Mouse (Mus musculus) ZHBTc4 (cell line): Measurements from ENCODE around the gene Rpl7l1.
"Not testable (repeated sequence)": the region's sequence is repeated elsewhere in the genome, so short reads cannot be mapped to it uniquely, and the experiment has no call there.

Source experiments
- DNase-seq: peaks from one replicate; pipeline ENCODE4 v3.0.0-alpha.2; 2011; ENCODE audit warnings: low read depth, low spot score

Gene Rpl7l1

GRCm38 (mm10) chr17:46776087-46776486 lies 6.4 kb downstream of the Rpl7l1 start:
- no peak for DNase-seq

GRCm38 (mm10) chr17:46775070-46775469 lies 7.4 kb downstream of the Rpl7l1 start:
- DNase-seq, result no peak

GRCm38 (mm10) chr17:46774131-46774472 lies 8.4 kb downstream of the Rpl7l1 start:
- DNase-seq, result no peak

- DNase-seq, result peak; percentile 57
These were observed 9.0 kb downstream of the Rpl7l1 start for GRCm38 (mm10) chr17:46773278-46774130.

GRCm38 (mm10) chr17:46772404-46773277 lies 9.8 kb downstream of the Rpl7l1 start, which contains the start of gene 2310039H08Rik:
TSS of gene 2310039H08Rik (plus strand) at chr17:46772635.
- DNase-seq, result peak; percentile 95

- no peak for DNase-seq
These were observed 10.5 kb downstream of the Rpl7l1 start for GRCm38 (mm10) chr17:46772038-46772403.

GRCm38 (mm10) chr17:46771616-46772015 lies 10.9 kb downstream of the Rpl7l1 start:
- DNase-seq, result no peak

- peak; percentile 46 for DNase-seq
These were observed 11.4 kb downstream of the Rpl7l1 start for GRCm38 (mm10) chr17:46771025-46771424.

GRCm38 (mm10) chr17:46770546-46770945 lies 11.9 kb downstream of the Rpl7l1 start:
- DNase-seq, result no peak

- no peak for DNase-seq
These were observed 14.6 kb downstream of the Rpl7l1 start for GRCm38 (mm10) chr17:46767868-46768267.

- not testable (repeated sequence) for DNase-seq
These were observed 17.6 kb downstream of the Rpl7l1 start for GRCm38 (mm10) chr17:46764916-46765315.

- DNase-seq, result no peak
These were observed 18.9 kb downstream of the Rpl7l1 start, which contains the start of gene Ptcra for GRCm38 (mm10) chr17:46763544-46763943. TSS of gene Ptcra (minus strand) at chr17:46763712.

- no peak for DNase-seq
These were observed 23.7 kb downstream of the Rpl7l1 start for GRCm38 (mm10) chr17:46758753-46759152.

- DNase-seq, result peak; percentile 100
These were observed 30.5 kb downstream of the Rpl7l1 start, which contains the start of gene Cnpy3 for GRCm38 (mm10) chr17:46751794-46752556. TSS of gene Cnpy3 (minus strand) at chr17:46752214.

- no peak for DNase-seq
These were observed 31.2 kb downstream of the Rpl7l1 start for GRCm38 (mm10) chr17:46751056-46751793.

GRCm38 (mm10) chr17:46750580-46750979 lies 31.9 kb downstream of the Rpl7l1 start:
- DNase-seq, result no peak

- DNase-seq, result no peak
These were observed 33.2 kb downstream of the Rpl7l1 start for GRCm38 (mm10) chr17:46749282-46749681.

- DNase-seq, result no peak
These were observed 34.7 kb downstream of the Rpl7l1 start for GRCm38 (mm10) chr17:46747806-46748205.

GRCm38 (mm10) chr17:46747234-46747633 lies 35.2 kb downstream of the Rpl7l1 start:
- DNase-seq, result no peak

- no peak for DNase-seq
These were observed 37.0 kb downstream of the Rpl7l1 start for GRCm38 (mm10) chr17:46745506-46745905.

- peak; percentile 65 for DNase-seq
These were observed 39.5 kb downstream of the Rpl7l1 start for GRCm38 (mm10) chr17:46742986-46743385.
